Mouse (Mus musculus): Measurements from ENCODE around the gene Ank. TPM values are rescaled to one million over a fixed set of nuclear protein-coding genes. Genes with fewer than 3 reads are reported as not detected.

Ank gene
- polyA plus RNA-seq, 1 experiment from 2014 or later, result 9.3 TPM

DNA sequence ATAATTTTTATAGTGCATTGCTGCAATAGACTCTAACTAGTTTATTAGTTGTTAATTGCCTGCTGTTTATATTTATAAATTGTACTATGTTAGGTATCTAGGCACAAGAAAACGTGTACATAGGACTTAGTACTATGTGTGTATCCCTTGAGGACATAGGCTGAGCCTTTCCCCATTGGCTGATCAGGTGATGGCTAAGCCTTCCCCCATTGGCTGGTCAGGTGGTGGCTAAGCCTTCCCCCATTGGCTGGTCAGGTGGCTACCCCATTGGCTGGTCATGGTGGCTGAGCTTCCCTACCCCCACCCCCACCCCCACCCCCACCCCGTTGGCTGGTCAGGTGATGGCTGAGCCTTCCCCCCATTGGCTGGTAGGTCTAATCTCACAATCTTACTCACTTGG lies 113.4 kb downstream of the Ank start:
- Histone ChIP-seq H3K9ac (replicated peaks; ENCODE audit: low read depth) (no peak overlapping the region), H3K36me3 (ENCODE audit: insufficient read depth, low read length) (no peaks in the 10 kb centered on the region), H3K9me3 (ENCODE audit: low read length) (no peaks in the 10 kb centered on the region), H3K4me3 (ENCODE audit: low read depth, low read length) (no peak overlapping the region), H3K27ac (ENCODE audit: low read length) (no peak overlapping the region), H3K27me3 (replicated peaks; ENCODE audit: insufficient read depth, low read length) (no peaks in the 10 kb centered on the region), H3K4me2 (replicated peaks; ENCODE audit: low read depth, low read length) (no peak overlapping the region), H3K4me1 (ENCODE audit: insufficient read depth, low read depth, low read length) (peaks cover 5% of the 10 kb centered on the region; the same call in 1 of the 2 replicates)
- TF ChIP-seq EP300 (IDR thresholded peaks at IDR 0.05) (no peak), CTCF (IDR thresholded peaks at IDR 0.05) (no peak)
- DNase-seq (ENCODE audit: low spot score) (no peak), ATAC-seq (no peak)
- WGBS, result 73% methylated on average over 2 of the region's 2 CpGs

- ATAC-seq, result no peak
- DNase-seq (ENCODE audit: low spot score), result no peak
- Histone ChIP-seq H3K4me1 (ENCODE audit: insufficient read depth, low read depth, low read length) (peaks cover 5% of the 10 kb centered on the region; the same call in 1 of the 2 replicates), H3K36me3 (ENCODE audit: insufficient read depth, low read length) (no peaks in the 10 kb centered on the region), H3K27ac (ENCODE audit: low read length) (no peak overlapping the region), H3K27me3 (replicated peaks; ENCODE audit: insufficient read depth, low read length) (no peaks in the 10 kb centered on the region), H3K4me2 (replicated peaks; ENCODE audit: low read depth, low read length) (no peak overlapping the region), H3K9ac (replicated peaks; ENCODE audit: low read depth) (no peak overlapping the region), H3K9me3 (ENCODE audit: low read length) (no peaks in the 10 kb centered on the region), H3K4me3 (ENCODE audit: low read depth, low read length) (no peak overlapping the region)
- WGBS, result 77% methylated on average over 2 of the region's 2 CpGs
- TF ChIP-seq EP300 (IDR thresholded peaks at IDR 0.05), result no peak
- TF ChIP-seq CTCF (IDR thresholded peaks at IDR 0.05), result no peak
Measured at GRCm38 (mm10) chr15:27580771-27581170, 114.3 kb downstream of the Ank start.

- WGBS, result 87% methylated on average over 3 of the region's 3 CpGs
- Histone ChIP-seq H3K36me3 (ENCODE audit: insufficient read depth, low read length) (no peaks in the 10 kb centered on the region), H3K27ac (ENCODE audit: low read length) (no peak overlapping the region), H3K4me3 (ENCODE audit: low read depth, low read length) (no peak overlapping the region), H3K27me3 (replicated peaks; ENCODE audit: insufficient read depth, low read length) (no peaks in the 10 kb centered on the region), H3K4me1 (ENCODE audit: insufficient read depth, low read depth, low read length) (no peaks in the 10 kb centered on the region), H3K9ac (replicated peaks; ENCODE audit: low read depth) (no peak overlapping the region), H3K4me2 (replicated peaks; ENCODE audit: low read depth, low read length) (no peak overlapping the region), H3K9me3 (ENCODE audit: low read length) (no peaks in the 10 kb centered on the region)
- ATAC-seq, result no peak
- TF ChIP-seq CTCF (IDR thresholded peaks at IDR 0.05), result no peak
- TF ChIP-seq EP300 (IDR thresholded peaks at IDR 0.05), result no peak
- no peak for DNase-seq (ENCODE audit: low spot score)
Measured at GRCm38 (mm10) chr15:27581640-27582039, 115.2 kb downstream of the Ank start.

DNA sequence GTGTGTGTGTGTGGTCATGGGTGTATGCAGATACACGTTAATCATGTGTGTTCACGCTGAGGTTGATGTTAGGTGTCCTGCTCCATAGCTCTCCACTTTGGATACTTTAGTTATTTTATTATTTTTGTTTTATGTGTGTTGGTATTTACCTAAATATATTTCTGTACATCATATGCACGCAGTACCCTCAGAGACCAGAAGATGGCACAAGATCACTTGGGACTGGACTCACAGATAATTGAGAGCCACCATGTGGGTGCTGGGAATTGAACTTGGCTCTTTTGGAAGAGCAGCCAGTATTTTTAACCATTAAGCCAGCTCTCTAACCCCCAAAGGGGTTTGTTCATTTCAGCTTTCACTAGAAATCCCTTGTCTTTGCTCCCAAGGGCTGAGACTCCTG lies 116.0 kb downstream of the Ank start:
- Histone ChIP-seq H3K4me1 (ENCODE audit: insufficient read depth, low read depth, low read length) (no peaks in the 10 kb centered on the region), H3K9ac (replicated peaks; ENCODE audit: low read depth) (no peak overlapping the region), H3K4me2 (replicated peaks; ENCODE audit: low read depth, low read length) (no peak overlapping the region), H3K27ac (ENCODE audit: low read length) (no peak overlapping the region), H3K4me3 (ENCODE audit: low read depth, low read length) (no peak overlapping the region), H3K9me3 (ENCODE audit: low read length) (no peaks in the 10 kb centered on the region), H3K36me3 (ENCODE audit: insufficient read depth, low read length) (no peaks in the 10 kb centered on the region), H3K27me3 (replicated peaks; ENCODE audit: insufficient read depth, low read length) (no peaks in the 10 kb centered on the region)
- ATAC-seq (no peak), DNase-seq (ENCODE audit: low spot score) (no peak)
- 98% methylated on average over 3 of the region's 3 CpGs for WGBS
- TF ChIP-seq CTCF (IDR thresholded peaks at IDR 0.05) (peak; percentile 50), EP300 (IDR thresholded peaks at IDR 0.05) (no peak)

DNA sequence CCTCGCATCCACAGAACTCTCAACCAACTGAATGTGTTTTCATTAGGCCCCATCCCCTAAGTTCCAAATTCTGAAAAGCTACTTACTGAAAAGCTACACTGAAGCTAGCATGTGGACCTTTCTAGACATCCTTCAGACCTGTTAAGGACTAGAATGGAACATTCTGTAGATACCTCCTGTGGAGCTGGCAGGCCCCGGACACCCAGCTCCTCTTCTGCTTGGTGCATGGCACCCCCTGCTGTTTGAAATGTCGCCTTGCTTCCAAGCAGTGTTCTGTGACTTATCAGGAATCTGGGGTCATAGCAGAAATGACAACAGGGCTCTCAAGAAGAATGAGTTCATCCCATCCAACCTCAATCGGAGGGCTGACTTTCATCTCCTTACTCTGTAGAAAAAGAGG lies 116.6 kb downstream of the Ank start:
- 65% methylated on average over 4 of the region's 4 CpGs for WGBS
- no peaks in the 10 kb centered on the region for H3K27me3 ChIP-seq (replicated peaks; ENCODE audit: insufficient read depth, low read length)
- DNase-seq (ENCODE audit: low spot score), result peak; percentile 68
- H3K9me3 ChIP-seq (ENCODE audit: low read length), result no peaks in the 10 kb centered on the region
- TF ChIP-seq CTCF (IDR thresholded peaks at IDR 0.05) (peak; percentile 79), EP300 (IDR thresholded peaks at IDR 0.05) (no peak)
- H3K4me1 ChIP-seq (ENCODE audit: insufficient read depth, low read depth, low read length), result no peaks in the 10 kb centered on the region
- H3K4me3 ChIP-seq (ENCODE audit: low read depth, low read length), result no peak overlapping the region
- H3K27ac ChIP-seq (ENCODE audit: low read length), result no peak overlapping the region
- ATAC-seq, result peak; percentile 67
- no peak overlapping the region for H3K4me2 ChIP-seq (replicated peaks; ENCODE audit: low read depth, low read length)
- H3K36me3 ChIP-seq (ENCODE audit: insufficient read depth, low read length), result no peaks in the 10 kb centered on the region
- no peak overlapping the region for H3K9ac ChIP-seq (replicated peaks; ENCODE audit: low read depth)

GRCm38 (mm10) chr15:27583620-27584019 lies 117.1 kb downstream of the Ank start:
- Histone ChIP-seq H3K27me3 (replicated peaks; ENCODE audit: insufficient read depth, low read length) (no peaks in the 10 kb centered on the region), H3K9me3 (ENCODE audit: low read length) (no peaks in the 10 kb centered on the region), H3K4me2 (replicated peaks; ENCODE audit: low read depth, low read length) (no peak overlapping the region), H3K4me1 (ENCODE audit: insufficient read depth, low read depth, low read length) (no peaks in the 10 kb centered on the region), H3K9ac (replicated peaks; ENCODE audit: low read depth) (no peak overlapping the region), H3K4me3 (ENCODE audit: low read depth, low read length) (no peak overlapping the region), H3K36me3 (ENCODE audit: insufficient read depth, low read length) (no peaks in the 10 kb centered on the region), H3K27ac (ENCODE audit: low read length) (no peak overlapping the region)
- 82% methylated on average over 6 of the region's 6 CpGs for WGBS
- TF ChIP-seq CTCF (IDR thresholded peaks at IDR 0.05) (no peak), EP300 (IDR thresholded peaks at IDR 0.05) (no peak)
- ATAC-seq (no peak), DNase-seq (ENCODE audit: low spot score) (no peak)
